ENCODE assay signal across 7 mouse cellular contexts in the genomic region with DNA sequence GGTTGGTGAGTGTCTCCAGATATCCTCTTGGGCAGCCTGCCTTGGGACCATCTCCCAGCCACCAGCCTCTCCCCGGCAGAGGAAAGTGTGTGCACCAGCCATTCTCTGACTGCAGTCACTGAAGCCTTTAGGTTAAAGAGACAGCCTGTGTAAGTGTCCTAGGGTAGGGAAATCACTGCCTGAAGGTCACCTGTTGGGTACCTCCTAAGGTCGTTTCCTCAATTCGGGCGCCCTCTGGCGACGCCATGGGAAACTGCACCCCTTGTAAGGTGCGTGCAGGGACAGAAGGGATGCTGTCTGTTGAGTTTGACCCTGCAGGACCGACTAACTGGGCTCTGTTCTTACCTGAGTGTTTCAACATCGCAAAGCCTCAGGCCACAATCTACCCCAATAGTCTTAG.
DNase-seq lines count a peak whose midpoint lies in the region; ATAC-seq and TF ChIP-seq lines count a peak whose summit lies in the region.

No protein-coding gene starts in this region.

- no peak overlapping the region for H3K9ac ChIP-seq in heart, embryonic 15.5 days

- no peaks in the 10 kb centered on the region for H3K36me3 ChIP-seq in heart, embryonic 15.5 days

- H3K27me3 ChIP-seq in heart, embryonic 15.5 days: 0 out of 2 replicates have a peak, but pooled peaks cover 5% of the 10 kb centered on the region

- H3K4me3 ChIP-seq in bone marrow macrophage, adult 2 months (ENCODE audit: insufficient read depth, low read length): no peak overlapping the region
- H3K4me3 ChIP-seq in heart, embryonic 15.5 days: no peak overlapping the region

- peak; percentile 27; the same call in 1 of the 2 replicates for ATAC-seq in heart, embryonic 15.5 days (replicated peaks; ENCODE audit: insufficient number of reproducible peaks, insufficient read depth, low FRiP score, low read depth)
- ATAC-seq in megakaryocyte, adult 5-6 weeks (ENCODE audit: poor library complexity, severe bottlenecking): peak; percentile 85

- WGBS in heart, embryonic 15.5 days: 11% methylated on average over 9 of the region's 9 CpGs

- H3K27ac ChIP-seq in bone marrow macrophage, adult 2 months (ENCODE audit: insufficient read depth, low read depth, low read length): no peak overlapping the region
- no peak overlapping the region for H3K27ac ChIP-seq in heart, embryonic 15.5 days

- TF ChIP-seq CTCF in bone marrow macrophage, adult 2 months (IDR thresholded peaks at IDR 0.05; ENCODE audit: low read depth, low read length): peak; percentile 99

- 0 out of 2 replicates have a peak, but pooled peaks cover 3% of the 10 kb centered on the region for H3K4me1 ChIP-seq in bone marrow macrophage, adult 2 months (ENCODE audit: control insufficient read depth, insufficient read depth, low read length)
- 0 out of 2 replicates have a peak, but pooled peaks cover 3% of the 10 kb centered on the region for H3K4me1 ChIP-seq in heart, embryonic 15.5 days (replicated peaks)

- no peak for TF ChIP-seq POLR2A in bone marrow macrophage, adult 2 months (IDR thresholded peaks at IDR 0.05; ENCODE audit: borderline replicate concordance, low read depth, low read length)

- H3K9me3 ChIP-seq in heart, embryonic 15.5 days (replicated peaks): no peaks in the 10 kb centered on the region

- DNase-seq in Muller cell, postnatal 12 days (ENCODE audit: inconsistent ontology term): peak; percentile 43
- peak; percentile 13 for DNase-seq in fibroblast of lung, adult 2 months (ENCODE audit: low read depth)
- peak; percentile 71 to 75 for DNase-seq in layer of hippocampus, postnatal 10 days (ENCODE audit: low spot score in 2 of 2)
- peak; percentile 17 for DNase-seq in spleen, adult 12 weeks (ENCODE audit: low spot score)

- no peak overlapping the region for H3K4me2 ChIP-seq in heart, embryonic 15.5 days

Comparison
In these comparisons a context has a peak if more than half of its experiments do, and no peak if none do; other contexts are left out.
1. DNase-seq: peak in every context shown above with its lines; median percentile 73 in layer of hippocampus, postnatal 10 days; 43 in Muller cell, postnatal 12 days; 17 in spleen, adult 12 weeks; 13 in fibroblast of lung, adult 2 months.